ENCODE assay signal across 14 mouse cellular contexts in genomic region chr2:18947669-18948459, GRCm38 (mm10). TPM values are rescaled to one million over a fixed set of nuclear protein-coding genes. Genes with fewer than 3 reads are reported as not detected.
DNase-seq lines count a peak whose midpoint lies in the region; ATAC-seq lines count a peak whose summit lies in the region.
"Had no signal": no experiment of that assay in that cellular context is flagged by ENCODE, and none has a peak within 500 bp of the region (broad histone marks: within the 10 kb centered on the region; RNA-seq: fewer than 3 reads in every experiment).

No protein-coding gene starts in this region.

- H3K9me3 ChIP-seq in heart, embryonic 14.5 days (ENCODE audit: control insufficient read depth, low read length), result no peaks in the 10 kb centered on the region
- H3K9me3 ChIP-seq in lung, embryonic 16.5 days (ENCODE audit: control insufficient read depth, low read length), result no peaks in the 10 kb centered on the region
- H3K9me3 ChIP-seq in embryonic facial prominence, embryonic 14.5 days (ENCODE audit: control insufficient read depth, low read length), result no peaks in the 10 kb centered on the region
- H3K9me3 ChIP-seq: liver, embryonic 15.5 days; midbrain, embryonic 13.5 days; neural tube, embryonic 12.5 days had no signal

- 39% methylated on average over 7 of the region's 7 CpGs for WGBS in heart, embryonic 14.5 days
- WGBS in lung, embryonic 16.5 days, result 52% methylated on average over 7 of the region's 7 CpGs
- 44% methylated on average over 7 of the region's 7 CpGs for WGBS in embryonic facial prominence, embryonic 14.5 days

- ATAC-seq in heart, embryonic 14.5 days (ENCODE audit: insufficient number of reproducible peaks, insufficient read depth, low FRiP score, low read depth), result no peak
- peak; percentile 67 for ATAC-seq in lung, embryonic 16.5 days (ENCODE audit: low read depth)
- ATAC-seq in embryonic facial prominence, embryonic 14.5 days (ENCODE audit: low read depth), result peak; percentile 53; the same call in 1 of the 2 replicates
- ATAC-seq: forebrain, embryonic 16.5 days; midbrain, embryonic 13.5 days had no signal

- no peaks in the 10 kb centered on the region for H3K36me3 ChIP-seq in heart, embryonic 14.5 days (ENCODE audit: control insufficient read depth, insufficient read depth, low read length)
- no peaks in the 10 kb centered on the region for H3K36me3 ChIP-seq in lung, embryonic 16.5 days (ENCODE audit: control insufficient read depth, insufficient read depth, low read length)
- no peaks in the 10 kb centered on the region for H3K36me3 ChIP-seq in embryonic facial prominence, embryonic 14.5 days (ENCODE audit: control insufficient read depth, insufficient read depth, low read length)
- H3K36me3 ChIP-seq: liver, embryonic 15.5 days; midbrain, embryonic 13.5 days; neural tube, embryonic 12.5 days had no signal

- H3K27me3 ChIP-seq in heart, embryonic 14.5 days (ENCODE audit: control insufficient read depth, insufficient read depth, low read length), result no peaks in the 10 kb centered on the region
- H3K27me3 ChIP-seq in lung, embryonic 16.5 days (ENCODE audit: control insufficient read depth, insufficient read depth, low read depth, low read length), result no peaks in the 10 kb centered on the region
- H3K27me3 ChIP-seq in embryonic facial prominence, embryonic 14.5 days (replicated peaks; ENCODE audit: control insufficient read depth, insufficient read depth, low read length), result no peaks in the 10 kb centered on the region
- H3K27me3 ChIP-seq: liver, embryonic 15.5 days; midbrain, embryonic 13.5 days; neural tube, embryonic 12.5 days had no signal

- H3K4me2 ChIP-seq in heart, embryonic 14.5 days (ENCODE audit: low read length), result no peak overlapping the region
- no peak overlapping the region for H3K4me2 ChIP-seq in lung, embryonic 16.5 days (ENCODE audit: low read depth, low read length)
- H3K4me2 ChIP-seq in embryonic facial prominence, embryonic 14.5 days (ENCODE audit: low read depth, low read length), result no peak overlapping the region
- H3K4me2 ChIP-seq: liver, embryonic 15.5 days; midbrain, embryonic 13.5 days; neural tube, embryonic 12.5 days had no signal

- peak overlapping the region; percentile 32 to 64; a peak in 2 of 4 replicates for H3K27ac ChIP-seq in heart, embryonic 14.5 days (replicated peaks in 1 of 2; ENCODE audit: control insufficient read depth in 1 of 2, insufficient read depth in 1 of 2, low read depth in 2 of 2, low read length in 2 of 2)
- H3K27ac ChIP-seq in lung, embryonic 16.5 days (ENCODE audit: low read length), result peak overlapping the region; percentile 43
- no peak overlapping the region for H3K27ac ChIP-seq in embryonic facial prominence, embryonic 14.5 days (replicated peaks; ENCODE audit: low read depth, low read length)
- H3K27ac ChIP-seq: kidney, postnatal 0 days; liver, embryonic 15.5 days; midbrain, embryonic 13.5 days; neural tube, embryonic 12.5 days had no signal

- intact Hi-C loops in left cerebral cortex, postnatal 10 days (cut with DNase I), result no loop called here

- no peak for DNase-seq in heart, adult 8-10 months (ENCODE audit: low spot score)
- DNase-seq in lung, postnatal 14 days, result no peak
- DNase-seq in brain, adult 2 months (ENCODE audit: low read depth, low spot score), result peak; percentile 62
- DNase-seq in embryonic facial prominence, embryonic 14.5 days (ENCODE audit: low spot score), result peak; percentile 62
- DNase-seq in left cerebral cortex, postnatal 10 days (ENCODE audit: extremely low spot score in 1 of 2, low spot score in 2 of 2), result no peak
- DNase-seq in ovary, postnatal 14 days (ENCODE audit: low spot score), result no peak
- DNase-seq: adrenal gland, adult 2 months had no signal

- H3K4me1 ChIP-seq in heart, embryonic 14.5 days (ENCODE audit: control insufficient read depth in 2 of 2, insufficient read depth in 2 of 2, low read length in 2 of 2), result peaks cover 11 to 31% of the 10 kb centered on the region in 2 experiments
- peaks cover 21% of the 10 kb centered on the region for H3K4me1 ChIP-seq in lung, embryonic 16.5 days (replicated peaks; ENCODE audit: control insufficient read depth, insufficient read depth, low read length)
- H3K4me1 ChIP-seq in embryonic facial prominence, embryonic 14.5 days (ENCODE audit: control insufficient read depth, insufficient read depth, low read length), result peaks cover 11% of the 10 kb centered on the region
- H3K4me1 ChIP-seq: midbrain, embryonic 13.5 days; neural tube, embryonic 12.5 days had no signal

- no peak overlapping the region for H3K9ac ChIP-seq in heart, embryonic 14.5 days (ENCODE audit: low read length)
- H3K9ac ChIP-seq in lung, embryonic 16.5 days (ENCODE audit: low read length), result no peak overlapping the region
- H3K9ac ChIP-seq in embryonic facial prominence, embryonic 14.5 days (ENCODE audit: low read depth, low read length), result no peak overlapping the region
- H3K9ac ChIP-seq: liver, embryonic 15.5 days; midbrain, embryonic 13.5 days; neural tube, embryonic 12.5 days had no signal

- no peak overlapping the region for H3K4me3 ChIP-seq in heart, embryonic 14.5 days (ENCODE audit: control insufficient read depth in 1 of 2, insufficient read depth in 1 of 2, low read depth in 1 of 2, low read length in 2 of 2)
- no peak overlapping the region for H3K4me3 ChIP-seq in lung, embryonic 16.5 days (ENCODE audit: low read length)
- no peak overlapping the region for H3K4me3 ChIP-seq in embryonic facial prominence, embryonic 14.5 days (ENCODE audit: low read depth, low read length)
- H3K4me3 ChIP-seq: liver, embryonic 15.5 days; midbrain, embryonic 13.5 days; neural tube, embryonic 12.5 days had no signal

RNA-seq across cellular contexts. Expression of gene Pip4k2a, which starts 50.1 kb away (rescaled TPM):
- 7.4 TPM in 2 replicates for polyA plus RNA-seq in heart, embryonic 14.5 days (2014; fragmentation: Nextera tagmentation; extraction: Ambion mirVana)
- total RNA-seq in heart, adult 8-10 months (2022), result 1 to 10 TPM; 4.9 to 6.6 (median 5.9) TPM
- 6.7 and 7.4 TPM in 2 replicates for polyA plus RNA-seq in lung, embryonic 16.5 days (2015; fragmentation: Nextera tagmentation; extraction: Ambion mirVana)
- 15.4 and 16.2 TPM in 2 replicates for polyA plus RNA-seq in embryonic facial prominence, embryonic 14.5 days (2014; fragmentation: Nextera tagmentation; extraction: Ambion mirVana)
- total RNA-seq in left cerebral cortex, postnatal 10 days (2021), result 10 to 100 TPM; 35.5 to 37.2 TPM

RNA-seq across cellular contexts. Expression of gene 4930426L09Rik, which starts 50.3 kb away (rescaled TPM):
- 0.31 and 0.36 TPM in 2 replicates for polyA plus RNA-seq in heart, embryonic 14.5 days (2014; fragmentation: Nextera tagmentation; extraction: Ambion mirVana)
- total RNA-seq in heart, adult 8-10 months (2022), result under 1 TPM in 1 of 4 experiments, not detected in 3; 0.19 TPM
- 0.24 TPM in 1 of 2 replicates, not detected in the other for polyA plus RNA-seq in lung, embryonic 16.5 days (2015; fragmentation: Nextera tagmentation; extraction: Ambion mirVana)
- polyA plus RNA-seq in embryonic facial prominence, embryonic 14.5 days (2014; fragmentation: Nextera tagmentation; extraction: Ambion mirVana), result 0.49 and 0.92 TPM in 2 replicates
- total RNA-seq in left cerebral cortex, postnatal 10 days (2021), result under 1 TPM; 0.45 to 0.55 TPM

Comparison
In these comparisons a context has a peak if more than half of its experiments do, and no peak if none do; other contexts are left out.
1. DNase-seq: peak in brain, adult 2 months (single experiment) and embryonic facial prominence, embryonic 14.5 days (single experiment); none in heart, adult 8-10 months (single experiment), lung, postnatal 14 days (single experiment), left cerebral cortex, postnatal 10 days (0 of 2) and ovary, postnatal 14 days (single experiment).